Mouse (Mus musculus) limb, embryonic 12.5 days (tissue): ENCODE measurements around the gene Pced1b. TPM values are rescaled to one million over a fixed set of nuclear protein-coding genes. Genes with fewer than 3 reads are reported as not detected.
A peak's percentile ranks its signal among the peaks of the same experiment; 100 is the strongest.

Source experiments
- ATAC-seq: fragments of 200-750 bp; cut with Nextera tagmentation; 2 replicates; pipeline ENCODE4 v1.8.0; 2017; ENCODE audit warnings: low read depth, moderate TSS enrichment; ENCODE audit not compliant: insufficient number of reproducible peaks, insufficient read depth, low FRiP score, low TSS enrichment
- H3K27ac ChIP-seq: fragments of 300-500 bp; sonication (generic); 2 replicates; pipeline ENCODE4 v1.5.1; 2016; ENCODE audit warnings: mild to moderate bottlenecking, moderate library complexity
- H3K27me3 ChIP-seq: fragments of 300-500 bp; sonication (generic); 2 replicates; pipeline ENCODE4 v1.6.1; 2016; ENCODE audit warnings: mild to moderate bottlenecking, moderate library complexity
- H3K36me3 ChIP-seq: fragments of 300-500 bp; sonication (generic); 2 replicates; pipeline ENCODE4 v1.6.1; 2016; ENCODE audit warnings: mild to moderate bottlenecking, moderate library complexity
- H3K4me1 ChIP-seq: fragments of 300-500 bp; sonication (generic); replicated peaks from 2 replicates; pipeline ENCODE4 v1.6.1; 2016
- H3K4me2 ChIP-seq: fragments of 300-500 bp; sonication (generic); 2 replicates; pipeline ENCODE4 v1.6.1; 2016; ENCODE audit warnings: mild to moderate bottlenecking, moderate library complexity
- H3K4me3 ChIP-seq: fragments of 300-500 bp; sonication (generic); replicated peaks from 2 replicates; pipeline ENCODE4 v1.5.1; 2016; ENCODE audit warnings: mild to moderate bottlenecking
- H3K9ac ChIP-seq: fragments of 300-500 bp; sonication (generic); replicated peaks from 2 replicates; pipeline ENCODE4 v1.6.1; 2016; ENCODE audit warnings: mild to moderate bottlenecking, moderate library complexity
- H3K9me3 ChIP-seq: fragments of 300-500 bp; sonication (generic); 2 replicates; pipeline ENCODE4 v1.6.1; 2016; ENCODE audit warnings: mild to moderate bottlenecking, moderate library complexity
- WGBS: fragments of 180-500 bp; shearing (Covaris S2); methylation state at CpG from one replicate; pipeline ENCODE4 v1.1.7; 2016; 5-methylcytosine and 5-hydroxymethylcytosine counted together
- polyA plus RNA-seq: library from polyadenylated mRNA; unstranded; fragments of >200 nt; fragmentation: Nextera tagmentation; extraction: Ambion mirVana; gene quantifications from 2 replicates; pipeline ENCODE4 v1.2.1, GENCODE M21; 2016

Pced1b gene
- polyA plus RNA-seq, 1 experiment from 2014 or later = 2.5 TPM

DNA sequence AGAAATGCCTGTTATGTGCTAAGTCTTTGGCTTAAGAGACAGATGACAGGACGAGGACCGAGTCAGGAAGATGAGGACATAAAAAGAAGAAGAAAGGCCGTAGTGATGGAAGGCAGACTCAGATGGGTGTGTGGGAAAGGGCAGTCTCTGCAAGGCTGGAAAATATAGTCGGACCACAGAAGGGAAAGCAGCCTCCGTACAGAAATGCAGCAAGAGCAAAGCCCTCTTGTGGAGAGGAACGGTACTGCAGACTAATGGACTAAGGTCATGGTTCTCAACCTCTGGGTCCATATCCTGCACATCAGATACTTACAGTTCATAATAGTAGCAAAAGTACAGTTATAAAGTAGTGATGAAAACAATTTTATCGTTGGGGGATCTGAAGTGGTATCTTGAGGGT lies 11.7 kb upstream of the Pced1b start:
- no peak for ATAC-seq
- no peak overlapping the region for H3K9ac ChIP-seq
- no peak overlapping the region for H3K4me2 ChIP-seq
- WGBS = 29% methylated on average over 7 of the region's 7 CpGs
- H3K36me3 ChIP-seq = no peaks in the 10 kb centered on the region
- H3K4me1 ChIP-seq = no peaks in the 10 kb centered on the region
- 0 out of 2 replicates have a peak, but pooled peaks cover 13% of the 10 kb centered on the region for H3K9me3 ChIP-seq
- no peaks in the 10 kb centered on the region for H3K27me3 ChIP-seq
- H3K4me3 ChIP-seq = no peak overlapping the region
- H3K27ac ChIP-seq = no peak overlapping the region

DNA sequence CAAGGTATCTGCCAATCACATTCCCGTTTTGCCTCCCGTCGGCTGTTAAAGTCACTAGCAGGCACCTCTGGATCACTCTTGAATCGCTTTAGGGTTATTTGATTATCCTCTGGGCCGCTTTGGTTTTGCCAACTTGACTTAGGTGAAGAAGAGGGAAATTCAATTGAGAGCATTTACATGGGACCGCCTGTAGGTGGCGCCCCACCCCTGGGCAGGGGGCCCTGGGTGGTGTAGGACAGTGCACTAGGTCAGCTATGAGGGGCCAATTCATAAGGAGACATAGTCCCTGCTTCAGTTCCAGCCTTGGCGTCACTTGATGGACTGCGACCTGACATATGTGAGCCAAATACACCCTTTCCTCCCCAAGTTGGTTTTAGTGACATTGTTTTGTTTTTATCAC lies 10.0 kb upstream of the Pced1b start:
- Histone ChIP-seq H3K9ac (no peak overlapping the region), H3K4me3 (no peak overlapping the region), H3K4me1 (no peaks in the 10 kb centered on the region), H3K27ac (no peak overlapping the region), H3K9me3 (no peaks in the 10 kb centered on the region), H3K4me2 (no peak overlapping the region), H3K27me3 (no peaks in the 10 kb centered on the region), H3K36me3 (no peaks in the 10 kb centered on the region)
- ATAC-seq = no peak
- 41% methylated on average over 9 of the region's 9 CpGs for WGBS

DNA sequence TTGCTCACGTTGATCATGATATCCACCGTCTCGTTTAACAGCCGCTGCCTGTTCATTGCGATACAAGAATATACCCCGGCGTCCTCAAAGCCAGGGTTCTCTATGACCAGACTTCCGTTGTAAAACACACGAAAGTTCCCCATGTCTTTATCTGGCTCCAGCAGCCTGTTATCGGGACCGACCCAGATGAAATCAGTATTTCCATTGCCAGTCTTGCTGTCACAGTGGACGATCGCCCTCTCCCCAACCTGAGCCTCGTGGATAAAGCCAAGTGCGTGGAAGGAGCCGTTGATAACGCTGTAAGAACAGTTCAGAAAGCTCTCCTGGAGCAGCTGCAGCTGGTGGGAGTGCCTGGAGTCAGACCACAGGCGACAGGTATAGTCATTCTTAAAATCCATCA lies 1.5 kb upstream of the Pced1b start:
- Histone ChIP-seq H3K4me1 (peaks cover 8% of the 10 kb centered on the region; the same call in 1 of the 2 replicates), H3K36me3 (no peaks in the 10 kb centered on the region), H3K9ac (no peak overlapping the region), H3K4me2 (no peak overlapping the region), H3K9me3 (no peaks in the 10 kb centered on the region), H3K27ac (no peak overlapping the region), H3K27me3 (peaks cover 19% of the 10 kb centered on the region), H3K4me3 (no peak overlapping the region)
- 82% methylated on average over 18 of the region's 18 CpGs for WGBS
- no peak for ATAC-seq

DNA sequence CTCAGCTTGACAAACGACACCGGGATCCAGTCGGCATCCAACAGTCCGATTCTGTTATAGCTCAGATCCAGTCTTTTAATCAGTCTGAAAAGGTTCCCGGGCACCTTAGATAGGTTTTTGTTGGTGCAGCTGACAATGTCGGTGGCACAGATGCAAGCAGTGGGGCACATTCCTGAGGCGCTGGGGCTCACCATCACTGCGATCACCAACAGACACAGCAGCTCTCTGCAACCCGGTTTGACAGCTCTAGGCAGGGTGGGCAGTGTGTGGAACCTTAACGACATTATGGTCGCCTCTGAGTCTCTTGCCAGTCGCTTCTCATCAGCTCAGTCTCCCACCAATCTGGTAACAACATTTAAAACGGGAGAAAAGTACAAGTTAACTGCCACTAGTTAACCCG lies 651 bp upstream of the Pced1b start:
- Histone ChIP-seq H3K4me2 (peak overlapping the region; percentile 89), H3K36me3 (no peaks in the 10 kb centered on the region), H3K4me3 (peak overlapping the region; percentile 85), H3K9ac (no peak overlapping the region), H3K9me3 (no peaks in the 10 kb centered on the region), H3K27me3 (peaks cover 19% of the 10 kb centered on the region), H3K27ac (no peak overlapping the region), H3K4me1 (peaks cover 8% of the 10 kb centered on the region; the same call in 1 of the 2 replicates)
- WGBS = 27% methylated on average over 14 of the region's 14 CpGs
- no peak for ATAC-seq

DNA sequence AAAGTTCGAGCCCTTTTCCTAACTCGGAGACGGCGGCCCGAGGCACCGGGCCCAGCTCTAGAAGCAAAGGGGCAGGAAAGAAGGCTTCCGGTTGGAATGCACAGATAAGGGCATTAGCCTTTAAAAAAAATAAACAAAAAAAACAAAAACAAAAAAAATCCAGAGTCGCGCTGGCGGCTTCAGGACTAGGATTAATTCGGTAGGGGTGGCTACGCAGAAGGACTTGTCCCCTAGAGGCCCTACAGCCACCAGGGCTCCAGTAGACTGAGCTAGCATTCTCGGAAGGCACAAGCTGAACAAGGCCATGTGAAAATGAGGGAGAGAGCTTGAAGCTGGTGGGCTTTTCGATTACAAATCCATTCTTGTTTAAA lies 869 bp downstream of the Pced1b start:
- peak overlapping the region; percentile 91 for H3K9ac ChIP-seq
- H3K36me3 ChIP-seq = no peaks in the 10 kb centered on the region
- peak overlapping the region; percentile 85 for H3K4me3 ChIP-seq
- ATAC-seq = no peak
- H3K27me3 ChIP-seq = peaks cover 19% of the 10 kb centered on the region
- peaks cover 8% of the 10 kb centered on the region; the same call in 1 of the 2 replicates for H3K4me1 ChIP-seq
- WGBS = under 1% methylated on average over 14 of the region's 14 CpGs
- H3K4me2 ChIP-seq = peak overlapping the region; percentile 89
- H3K27ac ChIP-seq = peak overlapping the region; percentile 85
- no peaks in the 10 kb centered on the region for H3K9me3 ChIP-seq

DNA sequence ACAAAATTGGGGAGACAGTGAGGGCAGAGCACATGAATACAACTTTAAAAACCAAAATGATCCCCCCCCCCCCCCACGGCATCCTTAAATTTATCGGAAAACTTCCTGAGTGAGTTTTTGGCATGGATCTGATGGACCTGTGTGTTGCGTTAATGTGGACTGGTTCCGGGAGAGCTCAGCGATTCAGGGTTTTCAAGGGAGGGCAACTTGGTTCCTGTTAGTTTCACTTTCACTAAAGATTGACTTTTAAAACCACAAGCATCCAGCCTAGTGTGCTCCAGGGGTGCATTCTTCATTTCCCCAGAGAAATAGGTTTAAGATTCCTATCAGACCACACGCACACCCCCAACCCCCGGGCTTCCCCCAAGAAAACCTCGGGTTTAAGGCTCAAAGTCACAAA lies 1.4 kb downstream of the Pced1b start:
- ATAC-seq = no peak
- Histone ChIP-seq H3K4me3 (peak overlapping the region; percentile 85), H3K9me3 (no peaks in the 10 kb centered on the region), H3K27me3 (peaks cover 19% of the 10 kb centered on the region), H3K9ac (peak overlapping the region; percentile 91; the same call in 1 of the 2 replicates), H3K36me3 (no peaks in the 10 kb centered on the region), H3K27ac (no peak overlapping the region), H3K4me2 (peak overlapping the region; percentile 89), H3K4me1 (peaks cover 8% of the 10 kb centered on the region; the same call in 1 of the 2 replicates)
- WGBS = 48% methylated on average over 8 of the region's 8 CpGs

DNA sequence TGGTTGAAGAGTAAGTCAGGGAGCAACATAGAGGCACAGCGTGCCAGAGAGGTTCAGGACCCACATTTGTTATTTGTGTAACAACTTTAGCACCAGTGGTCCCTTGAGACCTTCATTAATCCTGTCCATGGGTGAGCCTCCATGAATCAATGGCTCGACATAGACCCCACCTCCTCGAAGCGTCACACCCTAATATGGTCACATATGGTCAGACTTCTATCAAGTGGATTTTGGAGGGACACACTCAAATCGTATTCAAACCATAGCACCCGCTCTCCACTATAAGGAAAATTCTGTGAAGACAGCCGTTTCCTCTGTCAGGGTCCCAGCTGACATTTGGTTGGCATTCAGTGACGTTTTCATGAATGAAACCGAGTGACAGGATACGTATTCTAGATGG lies 2.4 kb downstream of the Pced1b start:
- H3K4me3 ChIP-seq = no peak overlapping the region
- WGBS = 93% methylated on average over 10 of the region's 10 CpGs
- ATAC-seq = no peak
- no peak overlapping the region for H3K4me2 ChIP-seq
- H3K9ac ChIP-seq = no peak overlapping the region
- no peaks in the 10 kb centered on the region for H3K36me3 ChIP-seq
- H3K9me3 ChIP-seq = no peaks in the 10 kb centered on the region
- peaks cover 8% of the 10 kb centered on the region; the same call in 1 of the 2 replicates for H3K4me1 ChIP-seq
- H3K27me3 ChIP-seq = peaks cover 19% of the 10 kb centered on the region
- no peak overlapping the region for H3K27ac ChIP-seq

DNA sequence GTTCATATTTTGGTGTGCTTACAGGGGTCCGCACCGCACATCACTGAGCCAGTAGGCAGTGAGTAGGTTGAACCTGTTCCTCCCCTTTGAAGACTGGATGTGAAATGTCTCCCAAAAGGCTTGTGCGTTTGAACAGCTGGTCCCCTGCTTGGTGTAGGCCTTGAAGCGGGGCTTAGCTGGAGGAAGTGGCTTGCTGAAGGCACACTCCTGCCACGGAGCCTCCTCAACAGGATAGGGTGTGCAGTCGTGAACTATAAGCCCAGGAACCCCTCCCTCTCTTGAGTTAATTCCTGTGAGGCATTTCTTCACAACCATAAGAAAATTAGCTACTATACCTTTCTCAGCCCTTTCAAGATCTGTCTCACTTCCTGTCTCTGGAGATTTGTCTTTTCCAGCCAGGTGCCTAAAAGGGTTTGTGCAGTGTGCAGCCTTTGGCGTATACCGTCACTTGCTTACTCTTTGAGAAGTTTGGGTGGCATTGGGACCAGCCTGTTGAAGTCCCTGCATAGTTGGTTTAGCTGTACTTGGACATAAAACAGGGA lies 5.7 kb downstream of the Pced1b start:
- 79% methylated on average over 8 of the region's 8 CpGs for WGBS
- ATAC-seq = no peak
- Histone ChIP-seq H3K9me3 (no peaks in the 10 kb centered on the region), H3K4me2 (no peak overlapping the region), H3K4me3 (no peak overlapping the region), H3K27me3 (no peaks in the 10 kb centered on the region), H3K4me1 (0 out of 2 replicates have a peak, but pooled peaks cover 4% of the 10 kb centered on the region), H3K27ac (no peak overlapping the region), H3K9ac (no peak overlapping the region), H3K36me3 (no peaks in the 10 kb centered on the region)

DNA sequence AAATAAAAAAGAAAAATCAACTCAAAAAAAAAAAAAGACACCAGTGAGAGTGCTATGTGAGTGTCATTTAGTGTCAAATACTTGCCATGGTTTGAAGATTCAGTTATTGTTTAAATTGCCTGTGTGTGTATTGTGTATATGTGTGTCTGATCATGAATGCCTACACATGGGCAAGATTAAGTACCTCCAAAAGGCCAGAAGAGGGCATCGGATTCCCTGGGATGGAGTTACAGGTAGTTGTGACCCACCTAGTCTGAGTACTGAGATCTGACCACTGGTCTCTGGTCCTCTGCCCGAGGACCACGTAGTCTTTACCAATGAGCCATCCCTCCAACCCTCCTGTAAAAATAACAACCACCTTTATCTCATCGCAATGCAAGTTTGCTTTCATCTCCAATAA lies 7.5 kb downstream of the Pced1b start:
- Histone ChIP-seq H3K27me3 (no peaks in the 10 kb centered on the region), H3K9ac (no peak overlapping the region), H3K4me1 (peaks cover 11% of the 10 kb centered on the region), H3K4me3 (no peak overlapping the region), H3K36me3 (no peaks in the 10 kb centered on the region), H3K27ac (no peak overlapping the region), H3K4me2 (no peak overlapping the region), H3K9me3 (no peaks in the 10 kb centered on the region)
- no peak for ATAC-seq
- 89% methylated on average over 4 of the region's 4 CpGs for WGBS

DNA sequence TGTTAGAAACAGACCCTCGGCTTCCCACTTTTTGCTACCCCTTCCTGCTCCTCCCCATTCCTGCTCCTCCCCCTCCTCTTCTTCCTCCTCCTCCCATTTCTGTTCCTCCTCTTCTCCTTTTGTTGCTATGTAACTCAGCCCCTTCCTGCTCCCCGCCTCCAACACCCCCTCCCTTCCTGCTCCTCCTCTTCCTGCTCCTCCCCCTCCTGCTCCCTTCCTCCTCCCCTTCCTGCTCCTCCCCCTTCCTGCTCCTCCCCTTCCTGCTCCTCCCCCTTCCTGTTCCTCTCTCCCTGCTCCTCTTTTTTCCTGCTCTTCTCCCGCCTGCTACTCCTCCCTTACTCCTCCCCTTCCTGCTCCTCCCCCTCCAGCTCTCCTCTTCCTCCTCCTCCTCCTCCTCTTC lies 8.9 kb downstream of the Pced1b start:
- no peaks in the 10 kb centered on the region for H3K36me3 ChIP-seq
- no peak overlapping the region for H3K4me2 ChIP-seq
- no peak overlapping the region for H3K9ac ChIP-seq
- H3K4me3 ChIP-seq = no peak overlapping the region
- no peak for ATAC-seq
- H3K9me3 ChIP-seq = no peaks in the 10 kb centered on the region
- no peak overlapping the region for H3K27ac ChIP-seq
- H3K27me3 ChIP-seq = no peaks in the 10 kb centered on the region
- peaks cover 11% of the 10 kb centered on the region for H3K4me1 ChIP-seq
- 85% methylated on average over 3 of the region's 3 CpGs for WGBS

DNA sequence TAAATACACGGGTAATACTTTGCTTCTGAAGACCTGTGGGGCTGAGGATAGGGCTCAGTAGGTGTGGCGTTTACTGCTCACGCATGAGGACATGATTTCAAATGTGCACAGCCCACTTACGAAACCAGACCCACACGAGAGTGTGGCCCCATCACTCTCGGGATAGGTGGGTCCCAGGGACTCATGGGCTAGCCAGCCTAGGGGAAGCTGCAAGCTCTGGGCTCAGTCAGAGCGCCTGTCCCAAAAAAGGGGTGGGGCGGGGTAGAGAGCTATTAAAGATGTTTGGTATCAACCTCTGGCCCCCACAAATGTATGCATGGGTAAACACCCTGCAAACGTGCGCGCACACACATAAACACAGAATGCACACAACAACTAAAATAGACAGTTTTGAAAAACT lies 9.5 kb downstream of the Pced1b start:
- H3K27ac ChIP-seq = no peak overlapping the region
- no peaks in the 10 kb centered on the region for H3K36me3 ChIP-seq
- no peak overlapping the region for H3K9ac ChIP-seq
- no peaks in the 10 kb centered on the region for H3K27me3 ChIP-seq
- H3K9me3 ChIP-seq = no peaks in the 10 kb centered on the region
- ATAC-seq = no peak
- no peak overlapping the region for H3K4me2 ChIP-seq
- H3K4me3 ChIP-seq = no peak overlapping the region
- WGBS = 89% methylated on average over 11 of the region's 11 CpGs
- peaks cover 11% of the 10 kb centered on the region for H3K4me1 ChIP-seq

DNA sequence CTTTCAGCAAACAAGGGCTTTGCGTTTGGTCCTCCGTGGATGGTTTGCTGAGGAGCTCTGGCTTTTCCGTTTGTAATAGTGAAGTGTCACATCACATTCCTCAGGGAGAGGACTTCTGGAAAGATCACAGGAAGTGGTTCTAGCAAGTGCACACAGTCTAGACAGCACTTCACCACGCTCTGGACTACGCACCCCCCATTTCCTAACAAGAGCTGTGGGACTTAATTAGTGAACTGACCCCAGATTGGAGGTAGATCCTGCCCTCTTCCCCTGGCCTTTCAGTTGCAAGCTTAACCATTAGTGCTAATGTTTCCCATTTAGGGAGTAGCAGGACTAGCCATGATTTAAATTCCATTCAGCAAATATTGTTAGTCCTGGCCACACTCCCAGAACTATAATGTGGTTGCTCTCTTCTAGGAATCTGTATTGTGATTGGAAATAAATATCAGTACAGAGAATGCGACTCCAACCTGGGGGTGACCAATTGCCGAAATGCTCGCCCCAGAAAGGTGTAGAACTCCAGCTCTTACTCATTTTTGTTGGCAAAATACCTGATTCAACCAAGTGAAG lies 10.4 kb downstream of the Pced1b start:
- no peak overlapping the region for H3K4me2 ChIP-seq
- H3K4me1 ChIP-seq = peaks cover 11% of the 10 kb centered on the region
- no peaks in the 10 kb centered on the region for H3K9me3 ChIP-seq
- H3K9ac ChIP-seq = no peak overlapping the region
- H3K27me3 ChIP-seq = no peaks in the 10 kb centered on the region
- no peaks in the 10 kb centered on the region for H3K36me3 ChIP-seq
- ATAC-seq = no peak
- H3K4me3 ChIP-seq = no peak overlapping the region
- H3K27ac ChIP-seq = no peak overlapping the region
- WGBS = 75% methylated on average over 8 of the region's 8 CpGs
